Mouse (Mus musculus): Measurements from ENCODE around the gene Kcnip1. TPM values are rescaled to one million over a fixed set of nuclear protein-coding genes. Genes with fewer than 3 reads are reported as not detected.

The Kcnip1 gene
- total RNA-seq (2021): 5.1 and 5.4 TPM in 2 replicates
- long read RNA-seq, experiment 1, transcript Kcnip1-201 (8 exons, 1,749 nt): major isoform, 6 of 8 reads
- long read RNA-seq, experiment 1, partial matches to known transcripts: 0 of 8 reads
- long read RNA-seq, experiment 1, other reads (novel, unspliced or antisense): 2 of 8 reads
- long read RNA-seq, experiment 2, transcript Kcnip1-201 (8 exons, 1,749 nt): major isoform, 5 of 5 reads
- long read RNA-seq, experiment 2, partial matches to known transcripts: 0 of 5 reads
- long read RNA-seq, experiment 2, other reads (novel, unspliced or antisense): 0 of 5 reads

DNA sequence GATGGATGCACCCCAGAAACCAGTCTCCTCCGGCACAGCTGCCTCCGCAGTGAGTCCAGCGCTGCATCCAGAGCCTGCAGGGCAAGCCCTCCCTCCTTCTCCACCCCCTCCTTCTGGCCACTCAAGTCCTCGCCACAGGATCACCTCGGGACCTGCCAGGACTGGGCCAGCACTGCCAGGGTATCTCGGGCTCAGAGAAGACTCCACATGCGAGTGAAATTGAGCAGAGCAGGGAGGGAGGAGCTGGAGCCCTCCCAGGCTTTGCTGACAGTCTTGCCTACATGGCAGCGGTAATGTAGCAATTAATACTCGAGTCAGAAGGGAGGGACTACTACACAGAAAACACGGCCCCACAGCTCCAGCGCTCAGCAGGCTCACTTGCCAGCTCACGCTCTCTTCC, at the start of gene Kcnip1:
Gene Kcnip1, minus strand, starts transcription at position 215 of the 400 bp plus-strand sequence.
- DNase-seq: no peak

GRCm38 (mm10) chr11:34040061-34040460, 47.1 kb upstream of the Kcnip1 start:
- DNase-seq: no peak

DNA sequence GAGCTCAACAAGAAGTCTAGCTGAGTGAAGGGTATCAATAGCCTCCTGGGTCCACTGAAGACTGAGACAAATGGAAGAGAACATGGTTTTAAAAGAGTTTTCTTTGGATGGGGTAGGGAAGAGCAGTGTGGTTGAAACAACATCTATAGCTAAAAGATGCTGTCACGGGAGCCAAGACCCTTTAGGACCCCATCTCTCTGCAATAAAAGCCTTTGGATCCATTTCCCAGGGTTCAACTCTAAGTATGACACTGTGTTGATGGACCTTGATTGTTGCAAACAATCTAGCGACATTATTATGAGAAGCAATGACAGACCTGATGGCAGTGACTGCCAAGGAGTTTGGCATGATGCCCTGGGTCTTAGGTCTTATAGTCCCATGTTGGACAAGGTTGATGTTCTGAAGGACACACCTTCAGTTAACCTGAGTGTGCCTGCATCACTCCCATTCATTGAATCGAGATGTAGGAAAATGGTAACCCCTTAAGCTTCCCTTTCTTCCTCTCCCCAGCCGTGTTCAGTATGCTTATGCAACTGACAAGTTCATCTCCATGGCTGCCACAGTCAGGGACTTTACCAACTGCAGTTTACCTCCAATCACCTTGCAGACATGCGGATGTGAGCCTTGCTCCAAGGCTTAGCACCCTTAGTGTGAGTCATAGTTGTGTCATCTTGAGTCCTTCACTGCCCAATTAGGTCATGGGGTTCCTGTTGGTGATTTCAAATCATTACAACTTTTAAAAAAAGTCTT, 43.1 kb upstream of the Kcnip1 start:
- DNase-seq: peak; percentile 40

- DNase-seq: no peak
Observed at GRCm38 (mm10) chr11:34034794-34035193, 41.8 kb upstream of the Kcnip1 start.

DNA sequence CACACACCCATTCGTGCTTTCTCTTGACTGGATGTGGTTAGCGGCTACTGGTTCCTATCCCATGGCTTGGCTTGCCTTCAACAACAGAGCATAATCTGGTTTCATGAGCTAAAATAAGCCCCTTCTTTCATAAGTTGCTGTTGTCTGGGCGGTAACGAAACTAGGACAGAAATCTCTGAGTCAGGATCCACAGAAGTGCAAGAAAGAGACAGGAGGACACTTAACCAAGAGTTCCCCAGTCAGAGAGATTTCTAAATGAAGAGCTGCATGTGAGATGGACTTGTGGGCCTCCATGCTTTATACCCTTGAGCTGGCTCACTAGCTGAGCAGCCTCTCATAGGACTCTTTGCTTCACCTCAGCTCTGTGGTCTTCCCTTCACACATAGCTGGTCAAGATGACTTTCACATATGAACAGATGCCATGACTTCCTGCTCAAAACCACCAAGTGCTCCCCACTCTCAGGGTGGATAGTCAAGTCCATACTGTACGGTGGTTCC, 41.1 kb upstream of the Kcnip1 start:
- no peak for DNase-seq

DNA sequence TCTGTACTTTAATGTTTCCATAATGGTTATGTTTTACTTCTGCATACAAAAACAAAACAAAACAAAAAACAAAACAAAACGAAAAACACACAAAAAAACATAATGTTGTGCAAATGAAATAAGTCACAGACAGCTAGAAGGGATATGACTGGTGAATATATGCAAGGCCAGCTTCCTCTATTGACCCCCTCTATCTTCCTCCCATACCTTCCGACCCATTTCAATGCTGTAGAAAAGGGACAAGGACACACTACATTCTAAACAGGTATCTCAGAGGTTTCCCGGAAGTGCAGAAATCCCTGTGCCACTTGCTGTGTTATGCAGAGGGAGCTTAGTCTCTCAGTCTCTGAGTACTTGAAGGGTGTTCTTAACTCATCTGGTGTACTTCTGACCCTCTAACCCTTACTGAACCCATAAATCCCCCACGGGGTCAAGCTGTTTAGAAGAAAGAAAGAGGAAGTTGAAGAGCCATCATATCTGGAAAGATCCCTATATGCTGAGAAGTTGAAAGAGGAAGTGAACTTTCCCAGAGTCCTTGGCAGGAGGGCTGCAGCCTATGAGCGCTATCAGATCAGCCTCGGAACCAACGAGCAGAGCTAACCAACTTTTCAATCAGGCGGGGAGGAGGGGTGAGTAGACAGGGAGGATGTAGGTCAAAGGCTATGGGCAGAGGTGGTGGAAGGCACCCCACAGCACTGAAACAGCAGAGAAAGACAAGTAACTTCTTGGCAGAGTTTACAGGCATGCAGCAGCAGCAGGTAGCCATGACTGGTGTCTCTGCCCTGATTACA, 38.3 kb upstream of the Kcnip1 start:
- peak; percentile 26 for DNase-seq

- DNase-seq: no peak
Observed at GRCm38 (mm10) chr11:34029658-34030057, 36.7 kb upstream of the Kcnip1 start.

- no peak for DNase-seq
Observed at GRCm38 (mm10) chr11:34025091-34025490, 32.1 kb upstream of the Kcnip1 start.

DNA sequence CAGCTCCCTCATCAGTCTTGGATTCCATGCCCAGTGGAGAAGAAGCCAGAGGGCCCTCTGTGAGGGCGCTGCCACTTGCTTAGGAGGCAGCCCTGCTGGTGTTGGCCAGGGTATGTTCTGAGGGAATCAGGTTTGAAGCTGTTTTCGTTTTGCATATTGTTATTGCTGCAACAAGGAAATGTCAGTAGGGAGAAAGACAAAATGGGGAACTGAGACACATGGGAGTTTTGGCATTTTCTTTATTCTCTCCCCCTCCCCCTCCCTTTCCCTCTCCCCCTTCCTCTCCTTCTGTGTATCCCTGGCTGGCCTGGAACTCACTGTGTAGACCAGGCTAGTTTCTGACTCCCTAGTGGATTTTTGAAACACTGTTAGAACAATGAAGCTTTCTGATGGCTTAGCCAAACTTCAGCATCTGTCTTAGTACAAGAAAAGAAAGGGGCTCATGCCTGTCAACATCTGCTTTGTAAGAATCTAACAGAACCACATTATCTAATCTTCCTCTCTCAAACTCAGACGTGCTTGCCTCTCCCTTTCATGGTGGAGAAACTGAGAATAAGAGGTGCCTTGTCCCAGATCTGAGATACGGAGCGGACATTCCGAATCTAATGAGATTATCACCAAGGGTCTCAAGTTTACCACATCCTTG, 19.2 kb upstream of the Kcnip1 start:
- no peak for DNase-seq

DNA sequence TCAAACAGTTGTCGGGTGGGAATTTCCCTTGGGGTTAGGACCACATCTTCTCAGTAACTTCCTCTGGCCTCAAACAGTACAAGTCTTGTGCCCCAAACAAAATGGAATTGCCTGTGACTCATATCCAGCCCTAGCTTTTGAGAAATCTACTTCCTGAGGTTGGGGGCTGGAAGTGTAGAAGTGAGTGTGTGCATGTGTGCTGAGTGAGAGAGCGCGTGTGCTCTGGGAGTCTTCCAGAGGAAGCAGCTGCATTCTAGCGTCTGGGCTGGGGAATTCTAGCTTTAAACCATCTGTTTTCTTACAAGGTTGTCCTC, 17.9 kb upstream of the Kcnip1 start:
- DNase-seq: peak; percentile 10

GRCm38 (mm10) chr11:34010133-34010858, 17.3 kb upstream of the Kcnip1 start:
- DNase-seq: peak; percentile 7

GRCm38 (mm10) chr11:34009316-34010087, 16.6 kb upstream of the Kcnip1 start:
- no peak for DNase-seq

- peak; percentile 59 for DNase-seq
Observed at GRCm38 (mm10) chr11:34008702-34009101, 15.8 kb upstream of the Kcnip1 start.

DNA sequence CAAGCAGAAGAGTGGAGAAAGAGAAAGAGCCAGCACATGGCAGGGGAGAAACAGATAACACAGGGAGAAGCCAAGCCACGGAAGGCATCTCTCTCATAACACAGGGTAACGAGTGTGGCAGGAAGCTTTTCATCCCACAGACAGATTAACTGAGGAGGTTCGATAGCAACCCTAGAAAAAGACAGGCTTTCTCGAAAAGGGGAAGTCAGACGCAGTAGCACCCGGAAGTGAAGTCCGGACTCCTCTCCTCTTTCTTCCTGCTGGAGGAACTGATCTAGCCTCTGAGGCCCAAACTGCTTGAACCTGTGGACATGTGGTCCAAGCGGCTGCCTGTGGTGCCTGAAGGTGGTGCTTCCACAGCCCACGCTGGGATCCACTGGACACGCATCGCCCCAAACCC, 15.3 kb upstream of the Kcnip1 start:
- DNase-seq: no peak

DNA sequence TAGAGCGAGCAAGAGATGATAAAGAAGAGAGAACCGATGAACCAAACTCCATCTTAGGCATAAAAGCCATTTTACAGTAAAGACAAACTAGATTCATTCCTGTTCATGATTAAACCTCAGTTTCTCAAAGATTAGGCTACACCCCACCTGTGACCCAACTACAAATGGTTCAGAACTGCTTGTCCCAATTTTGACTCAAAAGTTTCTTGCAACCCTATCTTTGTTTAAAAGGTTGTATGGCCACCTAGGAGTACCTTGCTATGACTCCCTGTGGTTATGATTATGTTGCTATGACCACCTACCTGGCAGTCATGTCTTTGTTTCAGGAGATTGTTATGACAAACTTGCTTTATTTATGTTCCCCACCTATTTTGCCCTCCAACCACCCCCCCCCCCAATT, 14.7 kb upstream of the Kcnip1 start:
- no peak for DNase-seq

- no peak for DNase-seq
Observed at GRCm38 (mm10) chr11:34002593-34002965, 9.6 kb upstream of the Kcnip1 start.

GRCm38 (mm10) chr11:34001938-34002592, 9.1 kb upstream of the Kcnip1 start:
- peak; percentile 65 for DNase-seq

DNA sequence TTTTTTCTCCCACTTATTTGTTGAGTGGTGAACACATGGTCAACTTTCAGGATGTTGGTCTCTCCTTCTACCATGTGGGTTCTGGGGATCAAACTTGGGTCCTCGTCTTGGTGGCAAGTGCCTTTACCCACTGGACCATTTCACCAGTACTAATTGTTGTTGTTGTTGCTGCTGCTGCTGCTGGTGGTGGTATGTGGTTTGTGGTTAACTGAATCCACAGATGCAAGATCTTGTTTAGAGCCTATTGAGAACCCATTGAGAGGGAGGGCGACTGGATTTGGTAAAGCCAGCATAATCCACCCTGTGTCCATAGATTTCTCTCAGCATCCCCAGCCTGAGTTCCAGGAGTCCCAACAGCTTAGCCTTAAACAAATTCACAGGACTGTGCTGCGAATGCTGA, 7.5 kb upstream of the Kcnip1 start:
- DNase-seq: no peak

GRCm38 (mm10) chr11:33998244-33998643, 5.3 kb upstream of the Kcnip1 start:
- no peak for DNase-seq

GRCm38 (mm10) chr11:33993496-33993895, 544 bp upstream of the Kcnip1 start:
- no peak for DNase-seq

Measured in adrenal gland, postnatal 14 days (tissue).